Mouse (Mus musculus): Measurements from ENCODE around the gene Slc26a5. TPM values are rescaled to one million over a fixed set of nuclear protein-coding genes. Genes with fewer than 3 reads are reported as not detected.

The Slc26a5 gene
- polyA plus RNA-seq, 1 experiment = not detected

GRCm38 (mm10) chr5:21786258-21787185, 78.9 kb downstream of the Slc26a5 start:
- Histone ChIP-seq H3K27me3 (replicated peaks) (no peaks in the 10 kb centered on the region), H3K9me3 (no peaks in the 10 kb centered on the region), H3K4me3 (replicated peaks) (peak overlapping the region; percentile 99), H3K4me1 (peaks cover 39% of the 10 kb centered on the region), H3K36me3 (replicated peaks; ENCODE audit: low read length) (peaks cover 41% of the 10 kb centered on the region)
- no peak for TF ChIP-seq GATA1 (IDR thresholded peaks at IDR 0.05; ENCODE audit: borderline replicate concordance, low read length)
- TF ChIP-seq FLI1 (IDR thresholded peaks at IDR 0.05; ENCODE audit: low read length) = peak; percentile 70

GRCm38 (mm10) chr5:21785776-21786175, 79.6 kb downstream of the Slc26a5 start:
- TF ChIP-seq GATA1 (IDR thresholded peaks at IDR 0.05; ENCODE audit: borderline replicate concordance, low read length) (no peak), FLI1 (IDR thresholded peaks at IDR 0.05; ENCODE audit: low read length) (no peak)
- Histone ChIP-seq H3K4me1 (peaks cover 33% of the 10 kb centered on the region), H3K4me3 (replicated peaks) (peak overlapping the region; percentile 99)

GRCm38 (mm10) chr5:21785053-21785452, 80.4 kb downstream of the Slc26a5 start, which contains the start of the genes Dnajc2 and Psmc2:
Gene Dnajc2 (minus strand): TSS chr5:21785251.
Gene Psmc2 (plus strand): TSS chr5:21785283.
- no peak for TF ChIP-seq FLI1 (IDR thresholded peaks at IDR 0.05; ENCODE audit: low read length)
- TF ChIP-seq GATA1 (IDR thresholded peaks at IDR 0.05; ENCODE audit: borderline replicate concordance, low read length) = no peak
- peak within 1 kb of the TSS; percentile 99 for H3K4me3 ChIP-seq (replicated peaks)
- peaks cover 47% of the 10 kb centered on the region for H3K36me3 ChIP-seq (replicated peaks; ENCODE audit: low read length)
- no peaks in the 10 kb centered on the region for H3K9me3 ChIP-seq
- peaks cover 30% of the 10 kb centered on the region for H3K4me1 ChIP-seq
- H3K27me3 ChIP-seq (replicated peaks) = no peaks in the 10 kb centered on the region

More at GRCm38 (mm10) chr5:21785776-21786175, 79.6 kb downstream of the Slc26a5 start:
- Histone ChIP-seq H3K9me3 (no peaks in the 10 kb centered on the region), H3K36me3 (replicated peaks; ENCODE audit: low read length) (peaks cover 43% of the 10 kb centered on the region), H3K27me3 (replicated peaks) (no peaks in the 10 kb centered on the region)

- peak overlapping the region; percentile 99 for H3K4me3 ChIP-seq (replicated peaks)
- H3K27me3 ChIP-seq (replicated peaks) = no peaks in the 10 kb centered on the region
- no peak for TF ChIP-seq FLI1 (IDR thresholded peaks at IDR 0.05; ENCODE audit: low read length)
- H3K4me1 ChIP-seq = peaks cover 24% of the 10 kb centered on the region
- H3K36me3 ChIP-seq (replicated peaks; ENCODE audit: low read length) = peaks cover 50% of the 10 kb centered on the region
- H3K9me3 ChIP-seq = no peaks in the 10 kb centered on the region
These were observed 81.0 kb downstream of the Slc26a5 start for GRCm38 (mm10) chr5:21784161-21785052.

GRCm38 (mm10) chr5:21776491-21776890, 88.9 kb downstream of the Slc26a5 start:
- H3K36me3 ChIP-seq (replicated peaks; ENCODE audit: low read length) = peaks cover 78% of the 10 kb centered on the region
- no peaks in the 10 kb centered on the region for H3K4me1 ChIP-seq
- no peaks in the 10 kb centered on the region for H3K9me3 ChIP-seq
- no peak for TF ChIP-seq GATA1 (IDR thresholded peaks at IDR 0.05; ENCODE audit: borderline replicate concordance, low read length)
- no peak for TF ChIP-seq FLI1 (IDR thresholded peaks at IDR 0.05; ENCODE audit: low read length)
- H3K4me3 ChIP-seq (replicated peaks) = no peak overlapping the region
- H3K27me3 ChIP-seq (replicated peaks) = no peaks in the 10 kb centered on the region

GRCm38 (mm10) chr5:21769841-21770240, 95.6 kb downstream of the Slc26a5 start:
- Histone ChIP-seq H3K27me3 (replicated peaks) (no peaks in the 10 kb centered on the region), H3K4me3 (replicated peaks) (no peak overlapping the region), H3K36me3 (replicated peaks; ENCODE audit: low read length) (peaks cover 76% of the 10 kb centered on the region), H3K4me1 (no peaks in the 10 kb centered on the region), H3K9me3 (no peaks in the 10 kb centered on the region)
- TF ChIP-seq GATA1 (IDR thresholded peaks at IDR 0.05; ENCODE audit: borderline replicate concordance, low read length) (no peak), FLI1 (IDR thresholded peaks at IDR 0.05; ENCODE audit: low read length) (no peak)

GRCm38 (mm10) chr5:21768506-21768905, 96.9 kb downstream of the Slc26a5 start:
- TF ChIP-seq FLI1 (IDR thresholded peaks at IDR 0.05; ENCODE audit: low read length) (no peak), GATA1 (IDR thresholded peaks at IDR 0.05; ENCODE audit: borderline replicate concordance, low read length) (no peak)
- Histone ChIP-seq H3K27me3 (replicated peaks) (no peaks in the 10 kb centered on the region), H3K4me3 (replicated peaks) (no peak overlapping the region), H3K4me1 (no peaks in the 10 kb centered on the region), H3K9me3 (no peaks in the 10 kb centered on the region), H3K36me3 (replicated peaks; ENCODE audit: low read length) (peaks cover 76% of the 10 kb centered on the region)

Other genes starting within 250 kb of the Slc26a5 start
- gene Fbxl13, start 220.0 kb downstream of the Slc26a5 start, polyA plus RNA-seq (2012; ENCODE audit: insufficient read depth, low replicate concordance) = not detected in 2 replicates
- 17.2 and 24.5 TPM in 2 replicates for gene Armc10, start 219.8 kb downstream of the Slc26a5 start, polyA plus RNA-seq (2012; ENCODE audit: insufficient read depth, low replicate concordance)
- gene Napepld, start 164.2 kb downstream of the Slc26a5 start, polyA plus RNA-seq (2012; ENCODE audit: insufficient read depth, low replicate concordance) = 0.17 and 0.44 TPM in 2 replicates
- 10.3 and 19.0 TPM in 2 replicates for gene Pmpcb, start 128.5 kb downstream of the Slc26a5 start, polyA plus RNA-seq (2012; ENCODE audit: insufficient read depth, low replicate concordance)
- 26.1 and 38.7 TPM in 2 replicates for gene Dnajc2, start 80.4 kb downstream of the Slc26a5 start, polyA plus RNA-seq (2012; ENCODE audit: insufficient read depth, low replicate concordance)
- gene Psmc2, start 80.3 kb downstream of the Slc26a5 start, polyA plus RNA-seq (2012; ENCODE audit: insufficient read depth, low replicate concordance) = 9.0 TPM in 1 of 2 replicates, not detected in the other

All from megakaryocyte, embryonic 14.5 days (primary cell).